Mouse (Mus musculus) limb, embryonic 11.5 days (tissue): ENCODE results near the gene Nos3. TPM values are rescaled to one million over a fixed set of nuclear protein-coding genes. Genes with fewer than 3 reads are reported as not detected.

ENCODE experiments used
- polyA plus RNA-seq: library from polyadenylated mRNA; unstranded; fragments of >200 nt; fragmentation: Nextera tagmentation; extraction: Ambion mirVana; gene quantifications from 2 replicates; pipeline ENCODE4 v1.2.1, GENCODE M21; 2014

The Nos3 gene
- polyA plus RNA-seq, 1 experiment from 2014 or later = 5.3 TPM

Other genes with a start within 250 kb of the Nos3 start
- gene Nupl2, start 199.8 kb upstream of the Nos3 start, polyA plus RNA-seq = 21.1 and 24.9 TPM in 2 replicates
- 6.7 and 7.1 TPM in 2 replicates for gene Kcnh2, start 13.2 kb upstream of the Nos3 start, polyA plus RNA-seq
- 0.35 and 1.2 TPM in 2 replicates for gene Atg9b, start 27.3 kb downstream of the Nos3 start, polyA plus RNA-seq
- gene Abcb8, start 28.9 kb downstream of the Nos3 start, polyA plus RNA-seq = 37.6 and 40.5 TPM in 2 replicates
- gene Asic3, start 48.6 kb downstream of the Nos3 start, polyA plus RNA-seq = 0.33 and 0.40 TPM in 2 replicates
- gene Cdk5, start 58.7 kb downstream of the Nos3 start, polyA plus RNA-seq = 48.6 and 49.2 TPM in 2 replicates
- 26.9 and 28.0 TPM in 2 replicates for gene Slc4a2, start 59.0 kb downstream of the Nos3 start, polyA plus RNA-seq
- gene Fastk, start 80.5 kb downstream of the Nos3 start, polyA plus RNA-seq = 89.6 and 95.1 TPM in 2 replicates
- gene Tmub1, start 83.0 kb downstream of the Nos3 start, polyA plus RNA-seq = 25.4 and 27.1 TPM in 2 replicates
- 39.9 and 52.1 TPM in 2 replicates for gene Agap3, start 87.4 kb downstream of the Nos3 start, polyA plus RNA-seq
- 0.04 TPM in 1 of 2 replicates, not detected in the other for gene Gbx1, start 162.4 kb downstream of the Nos3 start, polyA plus RNA-seq
- 0.40 and 0.81 TPM in 2 replicates for gene Asb10, start 176.2 kb downstream of the Nos3 start, polyA plus RNA-seq
- not detected in 2 replicates for gene 4931409K22Rik, start 192.0 kb downstream of the Nos3 start, polyA plus RNA-seq
- gene Abcf2, start 212.7 kb downstream of the Nos3 start, polyA plus RNA-seq = 149 and 155 TPM in 2 replicates
- gene Chpf2, start 221.9 kb downstream of the Nos3 start, polyA plus RNA-seq = 8.1 and 9.0 TPM in 2 replicates